Mouse (Mus musculus): ENCODE results near the gene Adamtsl5.

Gene Adamtsl5

GRCm38 (mm10) chr10:80295618-80296425, 52.4 kb downstream of the Adamtsl5 start, which contains the start of gene Apc2:
TSS of gene Apc2 (plus strand) at chr10:80295977.
- peak; percentile 62 to 64 for DNase-seq (ENCODE audit: low spot score in 2 of 2)

GRCm38 (mm10) chr10:80294788-80295303, 53.4 kb downstream of the Adamtsl5 start:
- DNase-seq (ENCODE audit: low spot score in 2 of 2): no peak

- DNase-seq (ENCODE audit: low spot score in 2 of 2): no peak
Observed at GRCm38 (mm10) chr10:80294311-80294710, 53.9 kb downstream of the Adamtsl5 start.

GRCm38 (mm10) chr10:80293325-80293724, 54.9 kb downstream of the Adamtsl5 start:
- DNase-seq (ENCODE audit: low spot score in 2 of 2): no peak

- peak; percentile 87 to 89 for DNase-seq (ENCODE audit: low spot score in 2 of 2)
Observed at GRCm38 (mm10) chr10:80292251-80293146, 55.7 kb downstream of the Adamtsl5 start, which contains the start of gene Rps15. TSS of gene Rps15 (plus strand) at chr10:80292453.
